Comparison of ENCODE assay signal across 18 mouse cellular contexts in genomic region chr13:78405071-78405470, GRCm38 (mm10).
DNase-seq lines count a peak whose midpoint lies in the region; ATAC-seq and TF ChIP-seq lines count a peak whose summit lies in the region.
"Had no signal": no experiment of that assay in that cellular context is flagged by ENCODE, and none has a peak within 500 bp of the region (broad histone marks: within the 10 kb centered on the region; RNA-seq: fewer than 3 reads in every experiment).

No protein-coding gene starts in this region.

- no peak for TF ChIP-seq CTCF in forebrain, postnatal 0 days (IDR thresholded peaks at IDR 0.05; ENCODE audit: low read depth)

- intact Hi-C loops in left cerebral cortex, postnatal 14 days (cut with DNase I): no loop called here

- peak; percentile 45 for DNase-seq in forebrain, postnatal 0 days
- DNase-seq in forebrain, embryonic 14.5 days (ENCODE audit: low spot score): no peak
- peak; percentile 36 to 47 for DNase-seq in left cerebral cortex, postnatal 14 days (ENCODE audit: low spot score in 2 of 2)
- DNase-seq in left cerebral cortex, adult 11 months (ENCODE audit: low spot score): no peak
- DNase-seq in 3T3-L1 (ENCODE audit: low read depth, low spot score): peak; percentile 70
- DNase-seq in adipocyte (ENCODE audit: low spot score): peak; percentile 26
- no peak for DNase-seq in layer of hippocampus, adult 9-11 months
- DNase-seq: cerebellum, adult 9-10 months; gastrocnemius, postnatal 25 days; kidney, postnatal 25 days; liver, postnatal 0 days; lung, postnatal 4 days; thymus, postnatal 36 days had no signal

- WGBS in forebrain, postnatal 0 days: 53% methylated on average over 3 of the region's 3 CpGs
- 81% methylated on average over 3 of the region's 3 CpGs for WGBS in forebrain, embryonic 14.5 days

- no peak overlapping the region for H3K27ac ChIP-seq in forebrain, postnatal 0 days (ENCODE audit: low read depth, low read length)
- H3K27ac ChIP-seq in forebrain, embryonic 14.5 days (ENCODE audit: low read depth, low read length): no peak overlapping the region
- H3K27ac ChIP-seq: embryonic facial prominence, embryonic 15.5 days; hindbrain, embryonic 10.5 days; hindbrain, postnatal 0 days had no signal

- H3K4me1 ChIP-seq in forebrain, postnatal 0 days (ENCODE audit: insufficient read depth): peaks cover 4% of the 10 kb centered on the region; the same call in 1 of the 2 replicates
- no peaks in the 10 kb centered on the region for H3K4me1 ChIP-seq in forebrain, embryonic 14.5 days (ENCODE audit: control insufficient read depth, insufficient read depth, low read length)
- H3K4me1 ChIP-seq: embryonic facial prominence, embryonic 15.5 days; hindbrain, embryonic 10.5 days had no signal

- H3K9me3 ChIP-seq in forebrain, postnatal 0 days (ENCODE audit: low read length): no peaks in the 10 kb centered on the region
- H3K9me3 ChIP-seq in forebrain, embryonic 14.5 days (replicated peaks; ENCODE audit: control insufficient read depth, low read length): no peaks in the 10 kb centered on the region
- H3K9me3 ChIP-seq: embryonic facial prominence, embryonic 15.5 days; hindbrain, embryonic 10.5 days had no signal

- ATAC-seq in forebrain, postnatal 0 days: no peak
- no peak for ATAC-seq in forebrain, embryonic 14.5 days
- ATAC-seq: hindbrain, postnatal 0 days; intestine, postnatal 0 days; liver, postnatal 0 days; midbrain, embryonic 16.5 days had no signal

- H3K4me3 ChIP-seq in forebrain, postnatal 0 days (ENCODE audit: low read depth, low read length): no peak overlapping the region
- H3K4me3 ChIP-seq in forebrain, embryonic 14.5 days (ENCODE audit: low read depth, low read length): no peak overlapping the region
- H3K4me3 ChIP-seq: embryonic facial prominence, embryonic 15.5 days; hindbrain, embryonic 10.5 days had no signal

- no peaks in the 10 kb centered on the region for H3K27me3 ChIP-seq in forebrain, postnatal 0 days (ENCODE audit: insufficient read depth, low read length)
- no peaks in the 10 kb centered on the region for H3K27me3 ChIP-seq in forebrain, embryonic 14.5 days (replicated peaks; ENCODE audit: control insufficient read depth, insufficient read depth, low read length)
- H3K27me3 ChIP-seq: embryonic facial prominence, embryonic 15.5 days had no signal

- no peak overlapping the region for H3K9ac ChIP-seq in forebrain, postnatal 0 days
- H3K9ac ChIP-seq in forebrain, embryonic 14.5 days (ENCODE audit: low read length): no peak overlapping the region
- H3K9ac ChIP-seq: embryonic facial prominence, embryonic 15.5 days; liver, postnatal 0 days had no signal

- H3K4me2 ChIP-seq in forebrain, postnatal 0 days (ENCODE audit: low read depth): no peak overlapping the region
- no peak overlapping the region for H3K4me2 ChIP-seq in forebrain, embryonic 14.5 days (ENCODE audit: low read length)
- H3K4me2 ChIP-seq: embryonic facial prominence, embryonic 15.5 days had no signal

- H3K36me3 ChIP-seq in forebrain, postnatal 0 days (ENCODE audit: insufficient read depth): no peaks in the 10 kb centered on the region
- no peaks in the 10 kb centered on the region for H3K36me3 ChIP-seq in forebrain, embryonic 14.5 days (ENCODE audit: control insufficient read depth, insufficient read depth, low read length)
- H3K36me3 ChIP-seq: embryonic facial prominence, embryonic 15.5 days; hindbrain, embryonic 10.5 days had no signal

Comparison
In these comparisons a context has a peak if more than half of its experiments do, and no peak if none do; other contexts are left out.
1. DNase-seq: peak in forebrain, postnatal 0 days (single experiment), left cerebral cortex, postnatal 14 days (2 of 2), 3T3-L1 (single experiment) and adipocyte (single experiment); none in forebrain, embryonic 14.5 days (single experiment), left cerebral cortex, adult 11 months (single experiment) and layer of hippocampus, adult 9-11 months (single experiment).